Mouse (Mus musculus): ENCODE results near the gene Ube2e2. TPM values are rescaled to one million over a fixed set of nuclear protein-coding genes. Genes with fewer than 3 reads are reported as not detected.
"Not testable (repeated sequence)": the region's sequence is repeated elsewhere in the genome, so short reads cannot be mapped to it uniquely, and the experiment has no call there.

Ube2e2 gene
- polyA plus RNA-seq, 1 experiment from 2014 or later, result 40.9 TPM

- H3K36me3 ChIP-seq, result no peaks in the 10 kb centered on the region
- H3K9me3 ChIP-seq, result no peaks in the 10 kb centered on the region
- H3K4me1 ChIP-seq, result no peaks in the 10 kb centered on the region
- H3K4me2 ChIP-seq, result no peak overlapping the region
- H3K4me3 ChIP-seq, result no peak overlapping the region
- no peak for ATAC-seq (ENCODE audit: extremely low read depth, insufficient number of reproducible peaks, low FRiP score, low TSS enrichment)
- WGBS, result 76% methylated on average over 2 of the region's 2 CpGs
- H3K9ac ChIP-seq, result no peak overlapping the region
- H3K27me3 ChIP-seq (replicated peaks), result no peaks in the 10 kb centered on the region
- no peak overlapping the region for H3K27ac ChIP-seq (replicated peaks)
These were observed 173.2 kb downstream of the Ube2e2 start for GRCm38 (mm10) chr14:18720601-18721591.

- no peak overlapping the region for H3K4me3 ChIP-seq
- H3K27ac ChIP-seq (replicated peaks), result no peak overlapping the region
- no peaks in the 10 kb centered on the region for H3K4me1 ChIP-seq
- no peaks in the 10 kb centered on the region for H3K9me3 ChIP-seq
- no peak overlapping the region for H3K9ac ChIP-seq
- H3K4me2 ChIP-seq, result no peak overlapping the region
- H3K27me3 ChIP-seq (replicated peaks), result no peaks in the 10 kb centered on the region
- 54% methylated on average over 1 of the region's 1 CpGs for WGBS
- H3K36me3 ChIP-seq, result no peaks in the 10 kb centered on the region
- ATAC-seq (ENCODE audit: extremely low read depth, insufficient number of reproducible peaks, low FRiP score, low TSS enrichment), result no peak
These were observed 177.1 kb downstream of the Ube2e2 start for GRCm38 (mm10) chr14:18716970-18717369.

- H3K4me3 ChIP-seq, result no peak overlapping the region
- peaks cover 11% of the 10 kb centered on the region; the same call in 1 of the 2 replicates for H3K9me3 ChIP-seq
- H3K27me3 ChIP-seq (replicated peaks), result no peaks in the 10 kb centered on the region
- H3K9ac ChIP-seq, result no peak overlapping the region
- WGBS, result 79% methylated on average over 1 of the region's 1 CpGs
- no peak overlapping the region for H3K4me2 ChIP-seq
- no peaks in the 10 kb centered on the region for H3K4me1 ChIP-seq
- H3K27ac ChIP-seq (replicated peaks), result no peak overlapping the region
- no peak for ATAC-seq (ENCODE audit: extremely low read depth, insufficient number of reproducible peaks, low FRiP score, low TSS enrichment)
- no peaks in the 10 kb centered on the region for H3K36me3 ChIP-seq
These were observed 178.5 kb downstream of the Ube2e2 start for GRCm38 (mm10) chr14:18715529-18715928.

- Histone ChIP-seq H3K9ac (no peak overlapping the region), H3K9me3 (0 out of 2 replicates have a peak, but pooled peaks cover 4% of the 10 kb centered on the region), H3K36me3 (no peaks in the 10 kb centered on the region), H3K27ac (replicated peaks) (no peak overlapping the region), H3K4me2 (no peak overlapping the region), H3K27me3 (replicated peaks) (no peaks in the 10 kb centered on the region), H3K4me3 (no peak overlapping the region), H3K4me1 (no peaks in the 10 kb centered on the region)
- ATAC-seq (ENCODE audit: extremely low read depth, insufficient number of reproducible peaks, low FRiP score, low TSS enrichment), result no peak
- 69% methylated on average over 4 of the region's 4 CpGs for WGBS
These were observed 196.3 kb downstream of the Ube2e2 start for GRCm38 (mm10) chr14:18697662-18698225.

GRCm38 (mm10) chr14:18696418-18696817 lies 197.6 kb downstream of the Ube2e2 start:
- H3K4me1 ChIP-seq; H3K27ac ChIP-seq (replicated peaks); H3K9ac ChIP-seq; ATAC-seq (ENCODE audit: extremely low read depth, insufficient number of reproducible peaks, low FRiP score, low TSS enrichment); H3K27me3 ChIP-seq (replicated peaks); H3K4me2 ChIP-seq; H3K9me3 ChIP-seq; H3K36me3 ChIP-seq; H3K4me3 ChIP-seq: not testable (repeated sequence)

GRCm38 (mm10) chr14:18678121-18678836 lies 215.8 kb downstream of the Ube2e2 start:
- Histone ChIP-seq H3K9me3 (no peaks in the 10 kb centered on the region), H3K4me3 (no peak overlapping the region), H3K4me1 (peaks cover 8% of the 10 kb centered on the region), H3K9ac (no peak overlapping the region), H3K36me3 (no peaks in the 10 kb centered on the region), H3K27me3 (replicated peaks) (no peaks in the 10 kb centered on the region), H3K27ac (replicated peaks) (no peak overlapping the region; the same call in 1 of the 2 replicates), H3K4me2 (no peak overlapping the region)
- WGBS, result 35% methylated on average over 3 of the region's 3 CpGs
- ATAC-seq (ENCODE audit: extremely low read depth, insufficient number of reproducible peaks, low FRiP score, low TSS enrichment), result peak; percentile 51; the same call in 1 of the 2 replicates

- Histone ChIP-seq H3K9me3 (no peaks in the 10 kb centered on the region), H3K27me3 (replicated peaks) (no peaks in the 10 kb centered on the region), H3K4me1 (peaks cover 6% of the 10 kb centered on the region; the same call in 1 of the 2 replicates), H3K4me2 (no peak overlapping the region), H3K4me3 (no peak overlapping the region), H3K9ac (no peak overlapping the region), H3K36me3 (no peaks in the 10 kb centered on the region), H3K27ac (replicated peaks) (no peak overlapping the region)
- WGBS, result 87% methylated on average over 8 of the region's 8 CpGs
- ATAC-seq (ENCODE audit: extremely low read depth, insufficient number of reproducible peaks, low FRiP score, low TSS enrichment), result no peak
These were observed 223.4 kb downstream of the Ube2e2 start for GRCm38 (mm10) chr14:18670712-18671111.

- Histone ChIP-seq H3K4me3 (no peak overlapping the region), H3K27ac (replicated peaks) (no peak overlapping the region), H3K27me3 (replicated peaks) (no peaks in the 10 kb centered on the region), H3K9me3 (no peaks in the 10 kb centered on the region), H3K4me2 (no peak overlapping the region), H3K36me3 (no peaks in the 10 kb centered on the region), H3K4me1 (peaks cover 6% of the 10 kb centered on the region; the same call in 1 of the 2 replicates), H3K9ac (no peak overlapping the region)
- WGBS, result 89% methylated on average over 2 of the region's 2 CpGs
- ATAC-seq (ENCODE audit: extremely low read depth, insufficient number of reproducible peaks, low FRiP score, low TSS enrichment), result no peak
These were observed 224.6 kb downstream of the Ube2e2 start for GRCm38 (mm10) chr14:18669301-18669935.

GRCm38 (mm10) chr14:18668309-18668708 lies 225.8 kb downstream of the Ube2e2 start:
- not testable (repeated sequence) for H3K27ac ChIP-seq (replicated peaks); H3K4me3 ChIP-seq; H3K27me3 ChIP-seq (replicated peaks); H3K4me1 ChIP-seq; H3K36me3 ChIP-seq; H3K4me2 ChIP-seq; ATAC-seq (ENCODE audit: extremely low read depth, insufficient number of reproducible peaks, low FRiP score, low TSS enrichment); H3K9ac ChIP-seq; H3K9me3 ChIP-seq
- WGBS, result 89% methylated on average over 4 of the region's 4 CpGs

GRCm38 (mm10) chr14:18667755-18668154 lies 226.3 kb downstream of the Ube2e2 start:
- Histone ChIP-seq H3K4me1 (peaks cover 6% of the 10 kb centered on the region; the same call in 1 of the 2 replicates), H3K27ac (replicated peaks) (no peak overlapping the region), H3K36me3 (no peaks in the 10 kb centered on the region), H3K27me3 (replicated peaks) (no peaks in the 10 kb centered on the region), H3K4me2 (no peak overlapping the region), H3K4me3 (no peak overlapping the region), H3K9me3 (no peaks in the 10 kb centered on the region), H3K9ac (no peak overlapping the region)
- ATAC-seq (ENCODE audit: extremely low read depth, insufficient number of reproducible peaks, low FRiP score, low TSS enrichment), result no peak
- WGBS, result 54% methylated on average over 2 of the region's 2 CpGs

- Histone ChIP-seq H3K4me3 (no peak overlapping the region), H3K4me2 (no peak overlapping the region), H3K4me1 (peaks cover 6% of the 10 kb centered on the region; the same call in 1 of the 2 replicates), H3K36me3 (peaks cover 7% of the 10 kb centered on the region; the same call in 1 of the 2 replicates), H3K27ac (replicated peaks) (no peak overlapping the region), H3K27me3 (replicated peaks) (no peaks in the 10 kb centered on the region), H3K9ac (no peak overlapping the region), H3K9me3 (peaks cover 11% of the 10 kb centered on the region)
- 67% methylated on average over 1 of the region's 1 CpGs for WGBS
- ATAC-seq (ENCODE audit: extremely low read depth, insufficient number of reproducible peaks, low FRiP score, low TSS enrichment), result no peak
These were observed 227.8 kb downstream of the Ube2e2 start for GRCm38 (mm10) chr14:18666251-18666650.
